Mouse (Mus musculus): ENCODE data around the gene Praf2.
A peak's percentile ranks its signal among the peaks of the same experiment; 100 is the strongest.
"Not testable (repeated sequence)": the region's sequence is repeated elsewhere in the genome, so short reads cannot be mapped to it uniquely, and the experiment has no call there.

Gene Praf2

DNA sequence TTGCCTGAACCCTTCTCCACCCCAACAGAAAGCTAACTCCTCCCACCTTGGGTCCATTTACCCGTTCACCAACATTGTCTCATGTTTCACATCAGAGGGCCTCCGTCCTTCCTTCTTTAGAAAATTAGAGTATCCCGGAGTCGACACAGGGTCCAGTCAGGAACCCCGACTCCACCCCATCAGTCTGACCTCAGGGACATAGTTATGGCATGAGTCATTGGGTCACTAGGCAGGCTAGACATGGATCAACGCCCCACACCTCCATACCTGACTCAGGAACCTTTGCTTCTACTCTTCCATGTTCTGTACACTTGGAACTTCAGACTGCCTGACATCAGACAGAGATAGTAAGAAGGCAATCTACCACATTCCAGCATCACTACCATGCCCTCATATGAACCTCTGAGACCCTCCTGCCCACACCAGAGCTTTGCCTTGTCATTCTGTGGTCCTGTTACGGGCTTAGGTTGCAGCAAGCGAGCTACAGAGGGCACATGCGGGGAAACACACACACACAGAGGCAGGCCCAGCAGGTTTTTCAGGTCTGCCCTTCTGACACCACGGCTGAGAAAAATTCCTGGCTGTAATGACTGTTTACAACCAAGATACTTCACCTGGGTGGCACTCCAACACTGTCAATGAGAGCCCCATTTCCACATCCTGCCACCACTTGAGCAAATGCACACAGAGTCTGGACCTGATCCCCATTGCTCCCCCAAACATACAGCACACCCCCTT, 12.0 kb downstream of the Praf2 start:
- DNase-seq = peak; percentile 35

DNA sequence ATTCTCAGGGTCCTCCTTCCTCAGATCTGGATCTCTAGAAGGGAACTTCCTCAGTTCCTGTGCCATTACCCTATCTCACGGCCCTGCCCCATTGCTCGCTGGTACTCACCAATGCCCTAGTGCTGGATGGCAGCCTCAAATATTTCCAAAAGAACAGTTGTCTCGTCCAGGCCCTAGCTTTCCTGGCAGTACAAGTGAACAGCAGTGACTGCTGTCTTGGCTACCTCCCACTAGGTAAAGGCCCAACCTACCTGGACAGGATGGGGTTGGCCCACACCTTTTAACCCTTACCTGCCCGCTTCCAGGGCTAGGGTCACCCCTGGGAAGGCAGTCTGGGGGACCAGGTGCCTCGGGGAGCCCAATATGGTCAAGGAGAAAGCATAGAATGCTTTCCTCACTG, 12.9 kb downstream of the Praf2 start:
- DNase-seq = no peak

DNA sequence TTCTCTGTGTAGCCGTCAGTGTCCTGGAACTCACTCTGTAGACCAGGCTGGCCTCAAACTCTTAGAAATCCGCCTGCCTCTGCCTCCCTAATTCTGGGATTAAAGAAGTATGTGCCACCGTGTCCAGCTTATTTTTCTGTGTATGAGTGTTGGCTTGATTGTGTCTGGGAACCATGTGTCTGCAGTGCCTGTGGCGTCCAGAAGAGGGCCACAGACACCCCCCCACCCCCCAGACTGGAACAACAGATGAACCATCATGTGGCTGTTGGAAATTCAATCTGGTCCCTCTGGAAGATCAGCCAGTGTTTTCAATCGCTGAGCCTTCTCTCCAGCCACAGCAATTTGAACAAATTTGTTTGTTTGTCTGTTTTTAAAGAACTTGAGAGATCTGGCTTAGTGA, 15.2 kb downstream of the Praf2 start:
- DNase-seq = no peak

DNA sequence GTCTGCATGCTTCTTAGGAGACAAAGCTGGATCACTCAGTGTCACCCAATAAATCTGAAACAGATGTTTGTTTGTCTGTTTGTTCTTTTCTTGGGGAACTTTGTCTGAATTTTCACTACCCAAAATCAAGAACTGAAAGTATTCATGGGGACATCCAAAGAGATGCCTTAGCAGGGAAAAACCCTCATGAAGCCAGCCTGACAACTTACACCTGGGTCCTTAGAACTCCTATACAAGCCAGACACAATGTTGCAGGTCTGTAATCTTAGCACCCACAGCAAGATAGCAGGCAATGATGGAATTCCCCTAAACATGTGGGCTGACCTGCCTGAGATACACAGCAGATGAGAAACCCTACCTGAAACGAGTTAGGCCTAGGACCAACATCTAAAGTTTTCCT, 16.7 kb downstream of the Praf2 start:
- no peak for DNase-seq

DNA sequence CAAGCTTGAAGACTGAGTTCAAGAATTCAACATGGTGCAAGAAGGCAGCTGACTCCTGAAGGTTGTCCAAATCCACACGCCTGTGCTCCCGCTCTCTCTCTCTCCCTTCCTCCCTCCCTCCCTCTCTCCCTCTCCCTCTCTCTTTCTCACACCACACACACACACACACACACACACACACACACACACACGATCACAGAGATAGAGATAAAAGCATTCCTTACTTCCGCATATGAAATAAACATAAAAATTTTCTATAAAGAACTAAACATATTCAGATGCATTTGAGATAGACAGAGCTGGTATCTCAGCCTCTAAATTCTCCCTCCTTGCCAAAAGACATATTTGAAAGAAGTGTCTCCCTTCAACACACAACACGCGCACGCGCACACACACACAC, 17.2 kb downstream of the Praf2 start:
- no peak for DNase-seq

DNA sequence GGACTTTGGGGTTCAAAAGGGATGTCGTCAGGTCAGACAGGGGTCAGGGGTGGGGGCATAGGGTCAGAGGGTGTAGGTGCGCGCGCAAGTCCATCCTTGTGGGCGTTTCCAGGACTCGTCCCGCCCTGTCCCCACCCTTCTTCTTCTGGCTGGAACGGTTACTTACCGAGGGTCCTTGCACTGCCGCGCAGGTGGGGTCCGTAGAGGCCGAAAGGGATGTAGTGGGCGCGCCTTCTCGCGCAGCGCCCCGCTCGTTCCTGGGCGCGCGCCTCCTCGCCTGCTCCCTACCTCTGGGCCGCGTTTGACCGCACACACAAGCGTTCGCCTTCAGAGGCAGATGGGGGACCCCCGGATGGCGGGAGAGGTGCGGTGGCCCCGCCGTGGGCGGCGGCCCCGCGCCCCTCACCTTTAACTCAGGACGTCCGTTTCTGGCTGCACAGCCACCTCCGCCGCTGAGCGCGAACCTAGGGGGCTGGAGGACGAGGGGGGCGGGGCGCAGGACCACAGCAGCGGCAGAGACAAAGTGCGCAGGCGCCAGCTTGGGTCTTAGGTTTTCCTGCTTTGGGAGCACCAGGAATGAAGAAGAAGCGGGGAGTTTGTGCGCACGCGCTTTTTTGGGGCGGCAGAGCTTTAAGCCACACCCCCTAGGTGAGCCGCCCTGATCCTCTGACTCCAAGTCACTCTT, 22.3 kb downstream of the Praf2 start, which contains the start of gene Ccdc120:
Gene Ccdc120, minus strand, starts transcription at position 474 of the 685 bp plus-strand sequence.
- peak; percentile 70 for DNase-seq

DNA sequence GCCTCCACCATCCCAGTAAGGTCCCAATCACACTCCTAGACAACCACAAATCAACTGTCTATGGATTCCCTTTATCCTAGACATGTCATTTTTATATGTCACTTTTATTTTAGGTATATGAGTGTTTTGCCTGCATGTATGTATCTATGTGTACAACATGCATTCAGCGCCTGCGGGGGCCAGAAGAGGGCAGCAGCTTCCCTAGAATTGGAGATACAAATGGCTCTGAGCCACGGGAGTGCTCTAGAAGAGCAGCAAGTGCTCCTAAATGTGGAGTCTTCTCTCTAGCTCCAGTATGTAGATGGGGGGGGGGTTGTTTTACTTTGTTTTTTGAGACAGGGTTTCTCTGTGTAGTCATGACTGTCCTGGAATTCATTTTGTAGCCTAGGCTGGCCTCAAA, 25.4 kb downstream of the Praf2 start:
- not testable (repeated sequence) for DNase-seq

DNA sequence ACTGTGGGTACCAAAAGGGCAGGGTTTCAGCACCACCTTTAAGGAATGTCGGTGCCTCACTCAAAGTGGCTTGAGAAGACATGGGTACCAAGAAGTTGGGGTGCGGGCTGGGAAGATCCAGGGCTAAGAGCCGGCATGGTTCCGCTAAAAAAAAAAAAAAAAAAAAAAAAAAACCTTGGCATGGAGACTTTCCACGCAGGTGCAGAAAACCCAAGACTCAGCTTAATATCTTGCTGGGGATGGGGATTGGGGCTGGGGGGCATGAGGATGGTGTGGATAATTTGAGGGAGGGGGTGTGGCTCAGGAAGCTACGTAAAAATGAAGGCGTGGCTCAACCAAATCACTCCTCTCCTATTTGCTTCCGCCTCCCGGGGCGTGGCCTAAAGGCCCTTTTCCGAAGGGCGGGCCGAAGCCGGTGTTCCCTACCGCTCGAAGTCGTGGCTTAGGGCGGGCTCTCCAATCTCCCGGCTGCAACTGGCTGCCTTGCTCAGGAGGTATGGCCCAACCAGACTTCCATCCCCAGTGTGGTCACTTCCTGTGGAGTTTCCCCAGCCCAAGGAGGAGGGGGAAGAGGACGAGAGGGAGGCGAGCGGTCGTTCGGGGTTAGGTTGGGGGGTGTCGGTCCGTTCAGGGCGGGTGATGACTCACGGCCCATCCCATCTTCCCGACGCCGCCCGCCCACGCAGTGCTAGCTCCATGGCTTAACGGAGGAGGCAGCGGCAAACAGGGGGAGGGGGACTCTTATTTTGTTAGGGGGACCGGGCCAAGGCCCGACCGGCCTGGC, 34.1 kb downstream of the Praf2 start, which contains the start of gene Tfe3:
Gene Tfe3, plus strand, starts transcription at position 424 of the 784 bp plus-strand sequence.
- peak; percentile 89 for DNase-seq

DNA sequence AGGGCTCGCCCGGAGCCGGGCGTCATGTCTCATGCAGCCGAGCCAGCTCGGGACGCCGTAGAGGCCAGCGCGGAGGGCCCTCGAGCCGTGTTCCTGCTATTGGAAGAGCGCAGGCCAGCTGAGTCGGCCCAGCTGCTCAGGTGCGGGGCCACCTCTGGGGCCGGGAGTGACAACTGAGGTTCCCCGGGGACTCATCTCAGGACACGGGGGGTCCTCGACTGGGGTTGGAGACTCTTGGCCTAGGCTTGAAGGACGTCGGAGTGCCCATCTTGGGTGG, 34.6 kb downstream of the Praf2 start:
- no peak for DNase-seq

DNA sequence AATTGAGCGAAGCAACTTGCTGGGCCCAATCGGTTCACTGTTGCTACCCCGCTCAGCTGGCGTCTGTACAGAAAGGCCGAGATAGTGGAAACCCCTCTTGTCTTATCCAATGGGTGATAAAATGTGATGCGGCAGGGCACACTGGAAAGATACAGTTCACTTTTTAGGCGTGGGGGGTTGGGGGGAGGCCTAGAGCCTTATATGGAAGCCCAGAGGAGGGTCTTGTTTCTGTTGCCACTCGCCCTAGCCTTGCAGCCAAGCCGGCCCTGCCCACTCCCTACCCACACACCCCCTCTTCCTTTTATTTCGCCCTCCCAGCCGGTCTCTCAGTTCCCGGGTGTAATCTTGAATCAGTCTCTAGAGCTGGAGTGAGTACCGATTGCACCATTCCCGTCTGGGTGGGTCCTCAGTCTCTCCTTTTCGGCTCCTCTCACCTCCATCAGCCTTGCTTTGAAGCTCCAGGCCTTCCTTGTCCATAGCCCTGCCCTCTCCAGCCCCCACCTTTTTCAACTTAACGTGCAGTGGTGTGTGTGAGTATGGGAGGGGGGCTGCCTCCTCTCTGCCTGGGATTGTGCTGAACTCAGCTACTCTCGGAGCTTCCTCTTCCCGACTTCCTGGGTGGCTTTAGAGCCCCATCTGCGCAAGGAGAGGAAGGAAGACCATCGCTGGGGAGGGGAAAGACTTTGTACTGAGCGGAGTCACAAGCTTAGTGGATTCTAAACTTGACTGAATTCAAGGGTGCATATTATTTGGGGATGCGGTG, 35.6 kb downstream of the Praf2 start:
- DNase-seq = peak; percentile 30

DNA sequence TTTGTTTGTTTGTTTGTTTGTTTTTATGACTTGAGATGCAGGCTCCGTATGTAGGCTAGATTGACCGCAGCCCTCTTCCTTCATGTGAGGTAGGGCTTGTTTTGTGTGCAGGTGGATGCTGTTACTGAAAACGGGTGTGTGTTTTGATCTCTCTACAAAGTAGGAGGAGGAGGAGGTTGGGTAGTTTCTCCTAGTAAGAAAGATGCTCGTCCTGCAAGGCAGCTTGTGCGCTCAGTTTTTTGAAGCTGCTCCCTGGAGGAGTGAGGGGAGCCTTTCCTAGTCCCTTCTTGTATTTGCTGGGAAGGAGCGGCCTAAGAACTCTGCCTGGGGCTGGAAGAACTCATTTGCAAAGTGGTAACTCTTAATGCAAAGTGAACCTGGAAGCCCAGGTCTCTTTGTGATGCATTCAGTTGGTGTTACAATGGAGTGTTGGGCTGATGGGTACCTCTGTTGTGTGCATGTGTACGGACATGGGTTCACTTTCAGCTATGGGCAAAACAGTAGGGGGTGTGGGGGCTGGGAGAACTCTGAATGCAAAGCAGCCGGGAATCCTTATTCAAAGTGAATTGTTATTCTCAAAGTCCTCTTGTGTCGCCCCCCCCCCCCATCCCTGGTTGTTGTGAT, 36.5 kb downstream of the Praf2 start:
- no peak for DNase-seq

DNA sequence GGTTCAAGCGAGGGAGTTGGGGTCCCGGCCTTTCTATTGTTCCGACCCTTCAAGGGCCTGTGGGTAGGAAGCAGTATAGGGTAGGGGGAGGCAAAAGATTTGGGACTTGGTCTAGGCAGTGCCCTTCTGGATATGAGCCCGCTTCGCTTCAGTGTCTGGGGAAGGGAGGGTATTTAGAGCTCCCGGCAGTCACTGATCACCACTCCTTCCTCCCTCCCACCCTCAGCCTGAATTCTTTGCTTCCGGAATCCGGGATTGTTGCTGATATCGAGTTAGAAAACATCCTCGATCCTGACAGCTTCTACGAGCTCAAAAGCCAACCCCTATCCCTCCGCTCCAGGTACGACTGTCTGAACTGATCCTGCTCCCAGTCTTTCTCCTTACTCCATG, 37.0 kb downstream of the Praf2 start:
- DNase-seq = no peak

DNA sequence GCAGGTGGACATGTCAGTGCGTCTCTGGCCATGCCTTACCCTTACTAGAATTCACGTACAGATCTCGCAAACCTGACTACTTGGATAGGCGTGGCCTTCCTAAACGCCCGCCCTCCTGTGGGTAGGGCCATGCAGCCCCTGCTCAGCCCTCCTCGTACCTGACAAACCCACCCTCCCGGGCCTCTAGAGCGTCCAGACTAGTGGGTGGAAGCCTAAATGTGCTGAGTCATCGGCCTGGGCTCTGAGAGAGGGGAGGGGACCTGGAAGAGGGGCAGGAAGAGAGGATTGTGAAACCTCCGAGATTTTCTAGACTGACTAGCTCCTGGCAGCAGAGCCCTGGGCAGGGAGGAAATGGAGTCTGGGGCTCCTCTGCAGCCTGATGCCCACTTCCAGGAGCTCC, 37.5 kb downstream of the Praf2 start:
- peak; percentile 35 for DNase-seq

DNA sequence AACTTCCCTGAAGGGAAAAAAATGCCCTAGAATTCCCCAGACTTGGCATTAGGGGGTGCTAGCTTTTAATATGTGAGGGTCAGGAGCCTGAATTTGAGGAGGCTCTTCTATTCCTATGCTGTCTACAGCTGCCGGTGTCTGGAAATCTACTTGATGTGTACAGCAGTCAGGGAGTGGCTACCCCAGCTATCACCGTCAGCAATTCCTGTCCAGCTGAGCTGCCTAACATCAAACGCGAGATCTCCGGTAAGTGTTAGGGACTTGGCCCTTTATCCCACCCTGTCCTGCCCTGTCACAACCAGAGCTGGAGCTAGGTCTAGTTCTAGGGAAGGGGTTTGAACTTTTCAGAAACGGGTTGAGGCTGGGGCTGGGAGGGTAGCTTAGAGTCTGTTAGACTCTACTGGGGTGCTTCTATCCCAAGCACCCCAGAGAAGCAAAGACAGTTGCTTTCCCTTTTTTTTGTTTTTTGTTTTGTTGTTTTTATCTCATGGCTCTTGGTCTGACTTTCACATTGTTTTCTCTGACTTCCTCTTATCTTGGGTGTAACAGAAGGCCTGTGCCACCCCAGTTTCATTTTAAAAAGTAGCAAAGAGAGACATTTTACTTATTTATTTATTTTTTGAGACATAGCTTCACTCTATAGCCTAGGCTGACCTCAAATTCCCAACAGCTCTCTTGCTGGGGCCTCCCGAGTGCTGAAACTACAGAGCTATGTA, 41.2 kb downstream of the Praf2 start:
- no peak for DNase-seq

DNA sequence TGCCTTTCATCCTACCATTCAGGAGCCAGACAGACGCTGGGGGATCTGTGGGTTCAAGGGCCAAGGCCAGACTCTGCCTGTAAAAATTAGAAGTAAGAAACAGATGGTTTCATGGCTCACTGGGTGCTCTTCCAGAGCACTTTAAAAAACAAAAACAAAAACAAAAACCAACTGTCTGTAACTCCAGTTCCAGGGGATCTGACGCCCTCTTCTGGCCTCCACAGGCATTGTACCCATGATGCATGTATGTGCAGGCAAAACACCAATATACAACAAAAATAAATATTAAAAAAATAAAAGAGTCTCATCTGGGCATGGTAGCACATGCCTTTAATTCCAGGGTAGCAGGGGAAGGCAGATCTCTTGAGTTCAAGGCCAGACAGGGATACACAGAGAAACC, 44.5 kb downstream of the Praf2 start:
- no peak for DNase-seq

DNA sequence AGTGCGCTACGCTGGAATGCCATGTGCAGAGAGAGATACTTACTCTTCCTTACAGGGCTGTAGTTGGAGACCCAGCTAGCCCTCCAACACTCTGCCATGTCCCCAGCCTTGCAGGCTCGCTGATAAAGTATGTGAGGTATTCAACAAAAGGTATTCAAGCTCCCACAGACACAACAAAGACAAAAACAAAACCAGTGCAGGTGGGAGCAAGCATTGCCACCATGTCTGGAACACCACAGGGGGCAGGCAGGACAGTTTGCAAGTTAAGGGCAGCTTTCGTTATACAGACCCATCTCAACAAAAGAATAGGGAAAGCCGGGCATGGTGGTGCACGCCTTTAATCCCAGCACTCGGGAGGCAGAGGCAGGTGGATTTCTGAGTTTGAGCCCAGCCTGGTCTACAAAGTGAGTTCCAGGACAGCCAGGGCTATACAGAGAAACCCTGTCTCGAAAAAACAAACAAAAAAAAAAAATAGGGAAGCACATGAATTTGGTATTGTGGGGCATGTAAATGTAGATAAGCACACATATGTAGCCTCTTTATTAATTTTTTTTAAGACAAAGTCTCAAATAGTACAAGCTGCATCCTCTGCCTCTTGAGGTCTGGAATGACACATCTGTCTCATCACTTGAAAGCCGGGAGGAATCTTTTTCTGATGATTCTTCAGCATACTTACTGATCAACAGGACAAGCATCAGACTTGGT, 47.4 kb downstream of the Praf2 start:
- no peak for DNase-seq

DNA sequence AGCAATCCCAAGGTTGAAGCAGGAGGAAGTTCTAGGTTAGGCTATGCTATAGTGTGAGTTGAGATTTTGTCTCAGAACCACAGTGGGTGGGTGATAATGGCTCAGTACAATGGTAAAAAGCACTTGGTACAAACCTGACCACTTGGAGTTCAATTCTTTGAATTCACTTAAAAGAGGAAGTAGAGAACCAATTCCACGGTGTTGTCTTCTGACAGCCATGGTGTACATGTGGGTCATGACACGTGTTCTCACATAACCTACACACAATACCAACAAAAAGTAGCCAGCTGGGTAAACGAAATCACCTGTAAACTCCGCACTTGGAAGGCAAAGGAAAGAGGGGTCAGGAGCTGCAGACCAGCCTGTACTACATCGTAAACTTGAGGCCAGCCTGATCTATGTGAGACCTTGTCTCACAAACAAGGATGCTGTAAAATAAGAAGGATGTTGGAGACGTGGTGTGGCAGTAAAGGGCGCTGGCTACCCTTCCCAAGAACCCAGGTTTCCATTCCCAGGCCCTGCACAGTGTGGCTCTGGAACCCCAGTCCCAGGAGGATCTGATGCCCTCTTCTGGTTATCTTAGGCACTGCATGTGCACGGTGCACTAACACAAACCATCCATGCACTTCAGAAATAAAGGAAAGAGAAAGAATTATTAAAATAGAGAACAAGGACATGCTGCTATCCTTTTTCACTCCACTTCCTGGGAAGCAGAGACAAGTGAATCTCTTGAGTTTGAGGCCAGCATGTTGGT, 48.3 kb downstream of the Praf2 start:
- DNase-seq = peak; percentile 58

DNA sequence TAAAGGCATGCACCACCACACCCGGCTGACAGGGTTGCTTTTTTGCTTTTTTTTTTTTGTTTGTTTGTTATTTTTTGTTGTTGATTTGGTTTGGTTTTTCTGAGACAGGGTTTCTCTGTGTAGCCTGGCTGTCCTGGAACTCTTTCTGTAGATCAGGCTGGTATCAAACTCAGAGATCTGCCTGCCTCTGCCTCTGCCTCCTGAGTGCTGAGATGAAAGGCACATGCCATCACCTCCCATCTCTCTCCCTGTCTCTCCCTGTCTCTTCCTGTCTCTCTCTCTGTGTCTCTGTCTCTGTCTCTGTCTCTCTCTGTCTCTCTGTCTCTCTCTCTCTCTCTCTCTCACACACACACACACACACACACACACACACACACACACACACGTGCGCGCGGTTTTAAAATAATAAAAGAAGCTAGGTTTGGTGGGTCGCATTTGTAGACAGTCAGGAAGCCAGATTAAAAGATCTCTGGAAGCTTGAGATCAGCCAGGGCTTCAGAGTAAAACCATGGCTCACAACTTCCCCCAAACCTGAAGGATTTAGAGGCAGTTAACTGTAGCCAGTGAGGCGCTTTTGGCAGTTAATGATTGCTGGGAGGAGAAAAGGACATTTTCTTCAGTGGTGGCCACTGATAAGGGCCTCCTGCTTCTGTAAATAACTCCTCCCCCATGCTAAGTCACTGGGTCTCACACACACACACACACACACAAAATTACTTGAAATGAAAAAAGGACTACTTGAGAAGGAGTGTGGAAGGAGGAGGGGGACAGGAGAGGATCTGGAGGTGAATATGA, 50.4 kb downstream of the Praf2 start:
- no peak for DNase-seq

DNA sequence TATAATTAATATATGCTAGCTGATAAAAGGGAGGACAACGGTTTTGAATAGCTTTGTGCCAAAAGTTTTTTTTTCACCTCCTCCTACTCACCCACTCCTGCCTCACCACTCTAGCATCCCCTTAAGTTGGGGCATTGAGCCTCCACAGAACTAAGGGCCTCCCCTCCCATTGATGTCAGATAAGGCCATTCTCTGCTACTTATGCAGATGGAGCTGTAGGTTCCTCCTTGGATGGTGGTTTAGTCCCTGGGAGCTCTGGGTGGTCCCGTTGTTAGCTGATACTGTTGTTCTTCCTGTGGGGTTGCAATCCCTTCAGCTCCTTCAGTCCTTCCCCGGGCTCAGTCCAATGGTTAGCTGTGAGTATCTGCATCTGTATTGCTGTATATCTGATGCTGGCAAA, 51.1 kb downstream of the Praf2 start:
- no peak for DNase-seq

Measured in kidney, adult 18-20 months (tissue).